Mouse (Mus musculus): ENCODE measurements at regions not wholly inside any gene's neighbourhood (a gene's known extent, or its start where the extent isn't known, plus 50 kb on each side); places are given as distances from the start of the nearest gene placed in this dataset.

GRCm38 (mm10) chr16:76133892-76134291, 111.8 kb upstream of the Samsn1 start:
- no peak for TF ChIP-seq POLR2A (IDR thresholded peaks at IDR 0.05; ENCODE audit: low read depth, low read length)
- TF ChIP-seq CTCF (IDR thresholded peaks at IDR 0.05; ENCODE audit: extremely low read depth, insufficient read length, insufficient replicate concordance, low read depth, low read length): no peak
